Mouse (Mus musculus): ENCODE measurements at regions not wholly inside any gene's neighbourhood (a gene's known extent, or its start where the extent isn't known, plus 50 kb on each side); places are given as distances from the start of the nearest gene placed in this dataset.

DNA sequence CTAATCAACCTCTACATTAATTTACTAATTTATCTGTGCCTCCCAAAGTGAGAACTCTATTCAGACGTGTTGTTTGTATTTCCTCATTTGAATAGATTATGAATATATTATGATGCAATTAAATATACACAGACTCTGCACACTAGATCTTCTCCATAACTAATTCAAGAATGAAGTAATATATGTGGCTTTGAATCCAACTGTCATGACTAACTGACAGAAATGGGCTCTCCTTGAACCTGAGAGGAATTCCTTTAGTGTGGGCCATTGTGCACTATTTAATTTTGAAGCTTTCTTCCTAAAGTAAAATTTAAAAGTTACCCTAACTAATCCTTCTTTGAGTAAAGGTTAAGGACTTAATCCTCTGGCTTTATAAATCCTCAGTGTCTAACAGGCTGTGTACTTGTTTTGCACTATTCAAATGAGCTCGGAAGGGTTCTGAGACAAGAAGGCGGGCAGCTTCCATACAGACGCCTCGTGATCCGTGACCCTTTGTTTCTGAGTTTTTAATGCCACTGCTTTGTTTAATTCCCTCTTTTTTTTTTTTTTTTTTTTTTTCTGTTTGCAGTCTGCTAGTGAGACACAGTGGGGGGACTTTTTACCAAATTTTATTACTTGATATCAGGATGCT lies 128.0 kb upstream of the Sox2 start:
- DNase-seq, result no peak

DNA sequence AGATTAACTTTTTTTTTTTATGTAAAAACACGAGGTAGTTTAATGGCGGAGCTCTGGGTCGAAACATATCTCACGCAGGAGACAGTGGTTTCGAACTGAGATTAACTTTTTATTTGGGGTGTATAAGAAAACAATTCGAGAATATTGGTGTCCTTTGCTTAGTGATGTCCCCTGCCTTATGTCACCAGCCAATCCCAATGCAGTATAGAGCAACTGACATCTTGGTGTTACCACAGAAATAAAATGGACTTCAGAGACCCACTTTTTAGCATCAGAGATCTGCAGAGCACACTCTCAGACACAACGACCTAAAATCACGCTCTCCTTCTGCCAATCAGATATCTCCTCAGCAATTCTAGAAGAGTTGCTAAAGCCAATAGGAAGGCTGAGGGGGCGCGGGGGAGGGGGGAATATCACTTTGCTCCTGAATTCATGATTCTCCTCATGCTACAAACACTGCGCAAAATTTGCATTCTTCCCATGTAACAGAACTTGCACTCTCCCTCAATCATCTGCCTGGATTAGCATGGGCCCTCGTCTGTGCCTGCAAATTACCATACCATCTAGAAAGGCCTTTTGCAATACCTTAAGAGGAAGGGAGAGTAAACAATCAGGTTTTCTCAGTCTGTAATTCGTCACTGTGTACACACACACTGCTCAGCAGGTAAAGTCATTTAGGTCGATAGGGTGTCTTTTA lies 128.7 kb upstream of the Sox2 start:
- DNase-seq, result no peak

DNA sequence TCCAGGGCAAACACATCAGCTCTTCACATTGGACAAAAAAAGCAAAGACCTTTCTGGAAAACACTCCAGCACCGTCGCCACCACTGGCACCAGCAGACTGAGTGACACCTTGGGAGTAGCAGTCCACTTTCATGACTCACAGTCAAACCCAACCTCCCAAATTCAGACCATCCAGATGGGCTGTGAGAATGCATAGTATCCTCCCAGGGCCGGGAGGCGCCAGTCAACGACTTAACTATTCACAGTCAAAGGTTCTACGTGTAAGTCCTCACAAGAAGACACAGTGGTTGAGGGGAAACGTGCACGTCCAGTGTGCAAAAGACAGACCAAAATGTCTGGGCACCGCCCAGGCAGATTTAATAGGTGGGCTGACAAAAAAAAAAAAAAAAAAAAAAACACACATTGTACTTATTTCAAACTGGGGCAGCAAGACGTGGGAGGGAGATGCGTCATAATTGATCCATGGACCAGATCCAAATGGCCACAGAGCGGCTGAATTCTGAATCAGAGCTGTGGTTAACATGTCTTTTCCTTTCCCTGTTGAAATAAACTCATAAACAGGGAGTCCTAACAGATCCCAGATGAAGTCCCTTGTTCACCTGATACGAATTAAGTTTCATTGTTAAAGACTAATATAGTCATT lies 137.6 kb upstream of the Sox2 start:
- DNase-seq, result no peak

GRCm38 (mm10) chr3:34510723-34511122 lies 139.5 kb upstream of the Sox2 start:
- no peak for DNase-seq

DNA sequence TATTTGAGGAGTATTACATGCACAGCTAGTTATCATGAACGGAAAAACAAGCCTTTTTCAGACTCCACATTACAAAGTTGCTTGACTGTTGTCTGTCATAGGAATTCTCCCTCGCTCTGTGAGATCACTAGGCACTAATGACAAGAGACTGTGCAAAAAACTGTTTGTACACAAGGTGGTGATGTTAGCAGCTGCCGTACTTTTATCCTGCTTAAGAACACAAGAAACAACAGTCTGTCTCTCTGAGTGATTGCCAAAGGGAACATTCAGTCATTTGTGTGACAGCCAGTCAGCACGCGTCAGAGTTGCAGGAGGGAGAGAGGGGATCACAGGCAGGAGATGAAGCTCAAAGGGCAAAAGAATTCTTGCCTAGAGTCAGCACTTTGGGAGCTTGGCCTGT lies 141.0 kb upstream of the Sox2 start:
- DNase-seq, result no peak

- no peak for DNase-seq
Measured at GRCm38 (mm10) chr3:34504573-34504894, 145.7 kb upstream of the Sox2 start.

DNA sequence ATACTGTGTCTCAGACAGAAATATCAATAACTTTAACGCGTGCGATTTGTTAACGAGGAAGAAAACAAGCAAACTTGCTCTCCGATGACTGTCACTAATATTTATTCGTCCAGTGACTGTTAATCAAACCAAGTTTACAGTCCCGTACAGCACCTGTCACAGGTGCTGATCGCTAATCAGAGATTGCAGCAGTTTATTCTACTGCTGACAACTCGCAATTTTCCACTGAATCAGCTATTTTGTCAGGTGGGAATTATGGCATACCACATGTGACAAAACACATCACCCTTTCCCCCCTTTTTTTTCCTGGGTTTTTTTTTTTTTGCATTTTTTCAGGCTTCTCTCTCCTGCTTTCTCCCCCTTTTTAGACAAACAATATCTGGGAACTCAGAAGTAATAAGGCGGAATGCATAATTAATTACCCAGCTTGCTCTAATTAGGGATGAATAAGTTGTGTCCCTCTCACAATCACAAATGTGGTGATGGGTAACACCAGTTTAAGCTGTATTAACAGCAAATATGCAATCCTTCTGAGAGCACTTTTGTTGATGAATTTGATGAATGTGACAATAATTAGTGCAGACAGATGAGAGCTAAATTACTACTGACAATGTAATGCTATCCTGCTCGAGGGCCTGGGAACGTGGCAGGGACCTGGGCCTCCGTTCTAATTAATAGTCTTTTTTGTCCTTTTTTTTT lies 146.2 kb upstream of the Sox2 start:
- DNase-seq, result no peak

- no peak for DNase-seq
Measured at GRCm38 (mm10) chr3:34496839-34497238, 153.4 kb upstream of the Sox2 start.

GRCm38 (mm10) chr3:34495615-34496014 lies 154.6 kb upstream of the Sox2 start:
- DNase-seq, result peak; percentile 1

DNA sequence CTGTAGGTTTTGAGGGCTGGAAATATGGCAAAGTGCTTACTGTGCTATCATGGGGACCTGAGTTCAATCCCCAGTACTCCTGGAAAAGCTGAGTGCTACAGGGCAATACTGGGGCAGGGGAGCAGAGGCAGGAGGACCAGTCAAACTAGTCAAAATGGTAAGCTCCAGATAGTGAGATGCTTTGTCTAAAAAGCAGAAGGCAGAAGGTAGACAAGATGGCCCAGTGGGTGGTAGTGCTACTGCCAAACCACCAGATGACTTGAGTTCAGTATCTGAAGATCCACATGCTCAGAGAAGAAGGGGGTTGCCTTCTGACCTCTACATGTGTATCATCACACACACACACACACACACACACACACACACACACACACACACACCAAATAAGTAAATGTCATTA lies 156.3 kb upstream of the Sox2 start:
- DNase-seq, result no peak

DNA sequence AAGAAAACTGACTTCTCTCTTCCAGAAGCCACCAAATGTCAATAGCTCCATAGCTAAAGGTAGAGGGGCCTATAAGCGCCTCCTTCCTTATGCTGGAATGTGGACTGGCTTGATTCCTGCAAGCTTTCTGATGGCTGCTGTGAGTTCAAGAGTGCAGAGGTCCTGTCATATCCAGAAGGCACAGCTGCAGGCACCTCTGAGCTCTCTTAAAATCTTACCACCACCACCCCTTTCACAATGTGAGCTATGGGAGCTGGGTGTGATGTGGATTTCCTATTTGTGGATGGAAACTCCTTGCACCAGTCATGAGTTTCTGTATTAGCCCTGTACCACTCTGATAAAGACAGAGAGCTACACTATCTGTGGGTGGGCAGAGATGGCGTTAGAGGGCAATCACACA lies 161.2 kb upstream of the Sox2 start:
- no peak for DNase-seq

DNA sequence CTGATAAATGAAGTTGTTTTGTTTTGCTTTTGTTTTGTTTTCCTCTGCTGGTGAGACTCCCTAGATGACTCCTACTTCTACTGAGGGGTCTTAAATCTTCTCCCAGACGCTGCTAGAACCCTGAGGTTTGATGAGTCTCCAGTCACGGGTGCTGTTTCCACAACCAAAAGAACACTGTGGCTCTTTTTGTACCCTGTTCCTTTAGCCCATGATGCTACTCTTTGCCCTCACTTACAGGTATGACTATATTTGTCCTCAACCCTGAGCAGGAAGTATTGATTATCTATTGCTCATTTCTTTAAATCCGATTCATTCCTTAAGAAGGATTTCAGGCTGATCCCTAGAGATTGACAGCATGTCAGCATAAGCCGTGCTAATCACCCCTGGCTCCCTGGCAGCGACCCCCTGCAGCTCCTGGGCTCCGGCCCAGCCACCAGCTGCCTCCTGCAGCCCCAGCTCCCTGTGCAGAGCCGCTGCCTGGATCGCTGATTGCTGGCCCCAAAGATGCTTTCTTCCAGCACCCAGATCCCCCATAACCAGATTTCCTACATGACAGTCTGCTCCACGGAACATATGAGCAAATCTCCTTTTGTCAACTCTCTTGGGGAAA lies 163.7 kb upstream of the Sox2 start:
- no peak for DNase-seq

DNA sequence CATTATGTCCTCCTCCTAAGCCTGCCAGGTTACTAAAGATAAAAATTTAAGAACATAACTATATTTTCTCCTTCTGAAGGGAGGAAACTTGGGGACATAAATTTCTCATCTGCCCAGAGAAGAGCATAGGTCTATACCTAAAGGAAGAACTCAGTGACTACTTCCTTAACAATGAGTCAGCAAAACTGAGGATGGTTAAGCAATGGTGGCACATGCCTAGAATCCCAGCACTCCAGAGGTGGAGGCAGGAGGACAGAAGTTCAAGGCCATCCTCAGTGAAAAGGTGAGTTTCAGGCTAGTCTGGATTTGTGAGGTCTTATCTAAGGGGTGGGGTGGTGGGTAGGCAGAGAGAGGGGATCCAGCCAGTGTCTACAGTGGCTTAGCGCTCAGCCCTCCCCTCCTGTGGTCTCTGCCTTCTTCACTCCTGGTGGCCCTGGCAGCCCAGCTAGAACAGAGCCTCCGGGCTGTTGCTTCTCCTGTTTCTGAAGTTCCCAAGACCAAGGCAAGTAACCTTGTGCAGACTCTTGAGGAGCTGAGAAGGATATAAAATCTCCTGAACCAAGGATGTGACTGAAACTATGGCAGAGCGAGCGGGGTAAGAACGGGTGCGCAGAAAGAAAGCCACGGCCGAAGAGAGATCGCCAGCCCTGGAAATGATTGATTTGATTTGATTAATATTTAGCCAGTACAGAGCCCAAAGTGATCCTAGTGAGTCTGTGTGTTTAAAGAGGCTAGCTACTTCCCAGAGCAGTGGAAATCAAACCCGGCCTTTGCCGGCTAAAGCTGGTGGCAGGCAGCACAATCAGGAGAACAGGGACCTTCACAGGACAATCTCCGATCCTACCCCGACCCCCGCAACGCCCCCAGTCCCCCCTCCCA lies 164.6 kb upstream of the Sox2 start:
- no peak for DNase-seq

GRCm38 (mm10) chr3:34483934-34484333 lies 166.3 kb upstream of the Sox2 start:
- DNase-seq, result no peak

DNA sequence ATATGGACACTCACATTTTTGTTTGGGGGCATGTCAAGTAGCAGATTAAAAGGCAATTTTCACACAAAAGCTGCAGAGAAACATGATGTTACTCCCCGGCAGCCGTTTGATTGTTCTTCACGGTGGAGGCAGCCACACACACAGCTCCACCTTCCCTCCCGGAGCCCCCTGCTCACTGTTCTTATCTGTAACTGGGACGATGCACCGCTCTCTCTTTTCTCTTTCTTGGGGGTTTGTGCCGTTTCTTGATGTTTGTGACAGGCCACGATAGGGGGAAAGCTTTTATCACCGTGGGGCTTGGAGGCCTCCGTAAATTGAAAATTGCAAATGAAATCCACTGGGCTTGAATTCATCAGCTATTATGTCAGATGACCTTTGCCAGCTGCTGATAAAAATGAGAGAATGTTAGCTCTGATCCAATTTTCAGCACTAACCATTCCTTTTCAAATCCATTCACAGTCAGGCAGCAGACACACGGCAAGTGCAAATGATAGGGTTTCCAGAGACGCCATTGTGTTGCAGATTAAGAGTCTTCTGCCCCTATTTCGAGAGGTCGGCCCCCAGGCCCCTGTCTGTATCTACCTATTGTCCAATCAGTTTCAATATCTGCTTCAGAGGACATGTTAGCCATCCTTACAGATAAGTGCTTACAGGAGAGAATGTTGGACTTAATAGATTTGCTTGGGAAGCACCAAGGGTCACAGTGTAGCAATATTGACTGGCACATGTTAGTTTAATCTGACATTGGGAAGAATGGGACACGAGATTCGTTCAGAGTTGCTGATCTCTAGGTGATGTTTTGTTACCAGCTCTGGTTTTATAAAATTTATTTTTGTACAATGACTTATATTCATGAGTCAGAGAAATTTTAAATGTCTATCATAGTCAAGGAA lies 168.1 kb upstream of the Sox2 start:
- no peak for DNase-seq

- no peak for DNase-seq
Measured at GRCm38 (mm10) chr3:34481314-34481713, 168.9 kb upstream of the Sox2 start.

GRCm38 (mm10) chr3:34474126-34474525 lies 176.1 kb upstream of the Sox2 start:
- no peak for DNase-seq

GRCm38 (mm10) chr3:34470721-34471120 lies 179.5 kb upstream of the Sox2 start:
- DNase-seq, result peak; percentile 10

GRCm38 (mm10) chr3:34469946-34470345 lies 180.3 kb upstream of the Sox2 start:
- no peak for DNase-seq

- no peak for DNase-seq
Measured at GRCm38 (mm10) chr3:34466312-34466711, 183.9 kb upstream of the Sox2 start.
